Mouse (Mus musculus): ENCODE data around the gene Spata5. TPM values are rescaled to one million over a fixed set of nuclear protein-coding genes. Genes with fewer than 3 reads are reported as not detected.

The Spata5 gene
- polyA plus RNA-seq (2012; rRNA removed) = 0.25 and 1.0 TPM in 2 replicates

- H3K27ac ChIP-seq (ENCODE audit: insufficient read depth, low read depth, low read length) = peak within 1 kb of the TSS; percentile 80
- under 1% methylated on average over 50 of the region's 50 CpGs for WGBS
- peak within 1 kb of the TSS; percentile 82 for H3K4me3 ChIP-seq (ENCODE audit: low read depth, low read length)
- no peak for TF ChIP-seq CTCF (IDR thresholded peaks at IDR 0.05; ENCODE audit: extremely low read depth, insufficient read length, insufficient replicate concordance, low read depth, low read length)
- peak; percentile 54 for TF ChIP-seq POLR2A (IDR thresholded peaks at IDR 0.05; ENCODE audit: low read depth, low read length)
- H3K4me1 ChIP-seq (ENCODE audit: control insufficient read depth, insufficient read depth, insufficient read length, low read length) = peaks cover 5% of the 10 kb centered on the region; the same call in 1 of the 2 replicates
- no peaks in the 10 kb centered on the region for H3K27me3 ChIP-seq (ENCODE audit: control insufficient read depth, insufficient read depth, low read length)
- no peaks in the 10 kb centered on the region; the same call in 1 of the 2 replicates for H3K36me3 ChIP-seq (ENCODE audit: control insufficient read depth, insufficient read depth, low read length)
Measured at GRCm38 (mm10) chr3:37419458-37419991, at the start of gene Spata5. Gene Spata5 (plus strand): TSS chr3:37419896.

- Histone ChIP-seq H3K27ac (ENCODE audit: insufficient read depth, low read depth, low read length) (no peak overlapping the region), H3K36me3 (ENCODE audit: control insufficient read depth, insufficient read depth, low read length) (no peaks in the 10 kb centered on the region), H3K4me1 (ENCODE audit: control insufficient read depth, insufficient read depth, insufficient read length, low read length) (no peaks in the 10 kb centered on the region; the same call in 1 of the 2 replicates), H3K27me3 (ENCODE audit: control insufficient read depth, insufficient read depth, low read length) (no peaks in the 10 kb centered on the region), H3K4me3 (ENCODE audit: low read depth, low read length) (no peak overlapping the region)
- WGBS = 63% methylated on average over 4 of the region's 4 CpGs
- TF ChIP-seq POLR2A (IDR thresholded peaks at IDR 0.05; ENCODE audit: low read depth, low read length) = no peak
- no peak for TF ChIP-seq CTCF (IDR thresholded peaks at IDR 0.05; ENCODE audit: extremely low read depth, insufficient read length, insufficient replicate concordance, low read depth, low read length)
Measured at GRCm38 (mm10) chr3:37370407-37370806, 49.3 kb upstream of the Spata5 start.

GRCm38 (mm10) chr3:37373712-37374111 lies 46.0 kb upstream of the Spata5 start:
- Histone ChIP-seq H3K36me3 (ENCODE audit: control insufficient read depth, insufficient read depth, low read length) (no peaks in the 10 kb centered on the region), H3K27me3 (ENCODE audit: control insufficient read depth, insufficient read depth, low read length) (no peaks in the 10 kb centered on the region), H3K4me3 (ENCODE audit: low read depth, low read length) (no peak overlapping the region), H3K4me1 (ENCODE audit: control insufficient read depth, insufficient read depth, insufficient read length, low read length) (no peaks in the 10 kb centered on the region), H3K27ac (ENCODE audit: insufficient read depth, low read depth, low read length) (no peak overlapping the region)
- TF ChIP-seq CTCF (IDR thresholded peaks at IDR 0.05; ENCODE audit: extremely low read depth, insufficient read length, insufficient replicate concordance, low read depth, low read length) (no peak), POLR2A (IDR thresholded peaks at IDR 0.05; ENCODE audit: low read depth, low read length) (no peak)
- 86% methylated on average over 11 of the region's 11 CpGs for WGBS

GRCm38 (mm10) chr3:37377926-37378325 lies 41.8 kb upstream of the Spata5 start:
- no peaks in the 10 kb centered on the region for H3K27me3 ChIP-seq (ENCODE audit: control insufficient read depth, insufficient read depth, low read length)
- WGBS = 71% methylated on average over 6 of the region's 6 CpGs
- H3K4me3 ChIP-seq (ENCODE audit: low read depth, low read length) = no peak overlapping the region
- H3K4me1 ChIP-seq (ENCODE audit: control insufficient read depth, insufficient read depth, insufficient read length, low read length) = no peaks in the 10 kb centered on the region
- TF ChIP-seq CTCF (IDR thresholded peaks at IDR 0.05; ENCODE audit: extremely low read depth, insufficient read length, insufficient replicate concordance, low read depth, low read length) = no peak
- TF ChIP-seq POLR2A (IDR thresholded peaks at IDR 0.05; ENCODE audit: low read depth, low read length) = no peak
- H3K36me3 ChIP-seq (ENCODE audit: control insufficient read depth, insufficient read depth, low read length) = no peaks in the 10 kb centered on the region
- H3K27ac ChIP-seq (ENCODE audit: insufficient read depth, low read depth, low read length) = no peak overlapping the region

- Histone ChIP-seq H3K27ac (ENCODE audit: insufficient read depth, low read depth, low read length) (no peak overlapping the region), H3K4me3 (ENCODE audit: low read depth, low read length) (no peak overlapping the region), H3K4me1 (ENCODE audit: control insufficient read depth, insufficient read depth, insufficient read length, low read length) (no peaks in the 10 kb centered on the region), H3K27me3 (ENCODE audit: control insufficient read depth, insufficient read depth, low read length) (no peaks in the 10 kb centered on the region), H3K36me3 (ENCODE audit: control insufficient read depth, insufficient read depth, low read length) (no peaks in the 10 kb centered on the region)
- TF ChIP-seq CTCF (IDR thresholded peaks at IDR 0.05; ENCODE audit: extremely low read depth, insufficient read length, insufficient replicate concordance, low read depth, low read length) (no peak), POLR2A (IDR thresholded peaks at IDR 0.05; ENCODE audit: low read depth, low read length) (no peak)
- 73% methylated on average over 6 of the region's 6 CpGs for WGBS
Measured at GRCm38 (mm10) chr3:37378412-37378811, 41.3 kb upstream of the Spata5 start.

GRCm38 (mm10) chr3:37379201-37379600 lies 40.5 kb upstream of the Spata5 start:
- H3K4me3 ChIP-seq (ENCODE audit: low read depth, low read length) = no peak overlapping the region
- no peaks in the 10 kb centered on the region for H3K4me1 ChIP-seq (ENCODE audit: control insufficient read depth, insufficient read depth, insufficient read length, low read length)
- 86% methylated on average over 14 of the region's 14 CpGs for WGBS
- no peak overlapping the region for H3K27ac ChIP-seq (ENCODE audit: insufficient read depth, low read depth, low read length)
- H3K27me3 ChIP-seq (ENCODE audit: control insufficient read depth, insufficient read depth, low read length) = no peaks in the 10 kb centered on the region
- TF ChIP-seq POLR2A (IDR thresholded peaks at IDR 0.05; ENCODE audit: low read depth, low read length) (no peak), CTCF (IDR thresholded peaks at IDR 0.05; ENCODE audit: extremely low read depth, insufficient read length, insufficient replicate concordance, low read depth, low read length) (no peak)
- no peaks in the 10 kb centered on the region for H3K36me3 ChIP-seq (ENCODE audit: control insufficient read depth, insufficient read depth, low read length)

- H3K4me1 ChIP-seq (ENCODE audit: control insufficient read depth, insufficient read depth, insufficient read length, low read length) = no peaks in the 10 kb centered on the region
- no peaks in the 10 kb centered on the region for H3K27me3 ChIP-seq (ENCODE audit: control insufficient read depth, insufficient read depth, low read length)
- no peaks in the 10 kb centered on the region for H3K36me3 ChIP-seq (ENCODE audit: control insufficient read depth, insufficient read depth, low read length)
- WGBS = 61% methylated on average over 18 of the region's 18 CpGs
- H3K27ac ChIP-seq (ENCODE audit: insufficient read depth, low read depth, low read length) = peak overlapping the region; percentile 6; the same call in 1 of the 2 replicates
- TF ChIP-seq POLR2A (IDR thresholded peaks at IDR 0.05; ENCODE audit: low read depth, low read length) = no peak
- H3K4me3 ChIP-seq (ENCODE audit: low read depth, low read length) = no peak overlapping the region
Measured at GRCm38 (mm10) chr3:37379930-37380881, 39.5 kb upstream of the Spata5 start.

All from small intestine, adult 2 months (tissue).